Mouse (Mus musculus) kidney, embryonic 14.5 days (tissue): ENCODE measurements around the gene Prkab1. TPM values are rescaled to one million over a fixed set of nuclear protein-coding genes. Genes with fewer than 3 reads are reported as not detected.

Experiments used
- polyA plus RNA-seq: library from polyadenylated mRNA; unstranded; fragments of >200 nt; fragmentation: Nextera tagmentation; extraction: Ambion mirVana; gene quantifications from 2 replicates; pipeline ENCODE4 v1.2.1, GENCODE M21; 2014

Prkab1 gene
- polyA plus RNA-seq, 1 experiment from 2014 or later = 85.5 TPM

Other genes starting within 250 kb of the Prkab1 start
- gene Cit, start 179.2 kb downstream of the Prkab1 start, polyA plus RNA-seq = 31.9 and 34.9 TPM in 2 replicates
- not detected in 2 replicates for gene Tmem233, start 58.7 kb upstream of the Prkab1 start, polyA plus RNA-seq